Mouse (Mus musculus) embryonic fibroblast, embryonic 13.5 days (primary cell): Measurements from ENCODE around the gene Actr6.

Experiments
- CTCF ChIP-seq: IDR thresholded peaks from 2 replicates; pipeline ENCODE4 v1.5.1; 2011; ENCODE audit warnings: mild to moderate bottlenecking, control low read depth, low read length, moderate library complexity, borderline replicate concordance; ENCODE audit not compliant: insufficient read depth
- POLR2A ChIP-seq: IDR thresholded peaks from 2 replicates; pipeline ENCODE4 v1.6.1; 2011; ENCODE audit warnings: low read depth, mild to moderate bottlenecking, control low read depth, low read length, moderate library complexity

DNA sequence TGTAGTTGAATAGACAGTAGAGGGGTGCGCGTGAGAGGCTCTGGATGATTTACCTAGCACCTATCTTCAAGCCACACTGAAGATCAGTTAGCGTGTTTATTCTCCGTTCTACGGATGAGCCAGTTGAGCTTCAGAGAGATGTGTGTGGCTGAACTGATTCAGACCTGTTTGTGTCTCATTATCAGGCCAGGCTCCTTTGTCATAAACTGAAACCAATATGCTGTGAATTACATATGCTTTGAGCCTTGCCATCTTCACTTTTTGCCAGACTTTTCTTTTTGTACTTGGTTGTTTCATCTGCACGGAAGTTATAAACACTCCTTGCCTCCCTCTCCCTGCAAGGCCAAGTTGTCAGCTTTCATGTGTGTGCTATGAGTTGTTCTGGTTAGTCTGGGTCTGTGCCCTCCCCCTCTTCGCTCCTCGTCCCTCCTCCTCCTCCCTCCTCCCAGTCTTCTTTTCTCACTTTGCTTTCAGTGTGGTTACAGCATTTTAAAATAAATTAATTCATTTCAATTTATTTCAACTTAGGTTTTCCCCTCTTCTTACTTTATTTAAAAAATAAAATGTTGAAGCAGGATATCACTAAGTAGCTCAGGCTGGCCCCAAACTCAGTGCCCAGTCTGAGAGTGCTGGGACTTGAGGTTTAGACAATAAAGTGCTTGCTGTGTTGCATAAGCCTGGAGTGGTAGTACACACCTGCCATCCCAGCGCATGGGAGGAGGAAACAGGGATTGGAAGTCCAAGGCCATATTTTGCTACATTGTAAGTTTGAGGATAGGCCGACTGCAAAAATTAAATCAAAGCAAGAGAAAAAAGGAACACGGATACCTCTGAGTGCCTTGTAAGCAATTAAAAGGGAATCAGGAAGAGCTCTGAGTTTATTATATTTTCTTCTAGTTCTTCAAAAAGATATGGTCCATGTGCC is 34.0 kb upstream of the Actr6 start:
- TF ChIP-seq CTCF (no peak), POLR2A (no peak)
